28 mouse cellular contexts compared by ENCODE assay signal in genomic region chr17:21289695-21290094, GRCm38 (mm10). TPM values are rescaled to one million over a fixed set of nuclear protein-coding genes. Genes with fewer than 3 reads are reported as not detected.
DNase-seq lines count a peak whose midpoint lies in the region; ATAC-seq and TF ChIP-seq lines count a peak whose summit lies in the region.
"Had no signal": no experiment of that assay in that cellular context is flagged by ENCODE, and none has a peak within 500 bp of the region (broad histone marks: within the 10 kb centered on the region; RNA-seq: fewer than 3 reads in every experiment).

No protein-coding gene starts in this region.

- no peak overlapping the region for H3K4me2 ChIP-seq in heart, embryonic 14.5 days (ENCODE audit: low read length)
- no peak overlapping the region for H3K4me2 ChIP-seq in heart, embryonic 15.5 days
- H3K4me2 ChIP-seq in heart, embryonic 12.5 days, result no peak overlapping the region
- H3K4me2 ChIP-seq in heart, embryonic 16.5 days (ENCODE audit: low read depth, low read length), result no peak overlapping the region
- H3K4me2 ChIP-seq in heart, postnatal 0 days (ENCODE audit: low read depth, low read length), result no peak overlapping the region

- no peak for TF ChIP-seq CTCF in heart, postnatal 0 days (IDR thresholded peaks at IDR 0.05; ENCODE audit: low read depth)

- H3K4me1 ChIP-seq in heart, embryonic 14.5 days (ENCODE audit: control insufficient read depth in 2 of 2, insufficient read depth in 2 of 2, low read length in 2 of 2), result no peaks in the 10 kb centered on the region
- H3K4me1 ChIP-seq in heart, embryonic 15.5 days (replicated peaks), result no peaks in the 10 kb centered on the region
- H3K4me1 ChIP-seq in heart, embryonic 12.5 days (replicated peaks), result no peaks in the 10 kb centered on the region
- H3K4me1 ChIP-seq in heart, embryonic 16.5 days (ENCODE audit: control insufficient read depth, insufficient read depth, low read length), result no peaks in the 10 kb centered on the region
- no peaks in the 10 kb centered on the region for H3K4me1 ChIP-seq in heart, postnatal 0 days (ENCODE audit: control insufficient read depth, insufficient read depth)

- no peaks in the 10 kb centered on the region for H3K36me3 ChIP-seq in heart, embryonic 14.5 days (ENCODE audit: control insufficient read depth, insufficient read depth, low read length)
- no peaks in the 10 kb centered on the region for H3K36me3 ChIP-seq in heart, embryonic 15.5 days
- no peaks in the 10 kb centered on the region for H3K36me3 ChIP-seq in heart, embryonic 12.5 days
- no peaks in the 10 kb centered on the region for H3K36me3 ChIP-seq in heart, embryonic 16.5 days (ENCODE audit: control insufficient read depth, insufficient read depth)
- H3K36me3 ChIP-seq in heart, postnatal 0 days (replicated peaks; ENCODE audit: control insufficient read depth, insufficient read depth, low read length), result no peaks in the 10 kb centered on the region
- H3K36me3 ChIP-seq: G1E had no signal

- intact Hi-C loops in heart, postnatal 36 days (cut with DNase I), result no loop called here
- intact Hi-C loops in heart, postnatal 10 days (cut with DNase I), result no loop called here

- no peak overlapping the region for H3K9ac ChIP-seq in heart, embryonic 14.5 days (ENCODE audit: low read length)
- no peak overlapping the region for H3K9ac ChIP-seq in heart, embryonic 15.5 days
- H3K9ac ChIP-seq in heart, embryonic 12.5 days, result no peak overlapping the region
- H3K9ac ChIP-seq in heart, embryonic 16.5 days (ENCODE audit: low read length), result no peak overlapping the region
- no peak overlapping the region for H3K9ac ChIP-seq in heart, postnatal 0 days (replicated peaks; ENCODE audit: low read depth, low read length)

- no peak for DNase-seq in heart, adult 11 months
- no peak for DNase-seq in heart, postnatal 36 days
- peak; percentile 41 for DNase-seq in heart, postnatal 0 days (ENCODE audit: low spot score)
- DNase-seq in heart, postnatal 10 days, result no peak
- DNase-seq: adrenal gland, adult 2 months; adrenal gland, adult 8-10 months; adrenal gland, postnatal 10 days; adrenal gland, postnatal 14 days; adrenal gland, postnatal 25 days; adrenal gland, postnatal 36 days; B cell, adult 2 months; cerebellum, adult 11 months; cerebellum, adult 11-12 months had no signal

- H3K27ac ChIP-seq in heart, embryonic 14.5 days (replicated peaks in 1 of 2; ENCODE audit: control insufficient read depth in 1 of 2, insufficient read depth in 1 of 2, low read depth in 2 of 2, low read length in 2 of 2), result no peak overlapping the region
- H3K27ac ChIP-seq in heart, embryonic 15.5 days, result no peak overlapping the region
- H3K27ac ChIP-seq in heart, embryonic 12.5 days (ENCODE audit: poor library complexity, severe bottlenecking), result no peak overlapping the region
- no peak overlapping the region for H3K27ac ChIP-seq in heart, embryonic 16.5 days (ENCODE audit: low read length)
- no peak overlapping the region for H3K27ac ChIP-seq in heart, postnatal 0 days (ENCODE audit: low read depth)

- H3K4me3 ChIP-seq in heart, embryonic 14.5 days (ENCODE audit: control insufficient read depth in 1 of 2, insufficient read depth in 1 of 2, low read depth in 1 of 2, low read length in 2 of 2), result no peak overlapping the region
- H3K4me3 ChIP-seq in heart, embryonic 15.5 days, result no peak overlapping the region
- H3K4me3 ChIP-seq in heart, embryonic 12.5 days, result no peak overlapping the region
- H3K4me3 ChIP-seq in heart, embryonic 16.5 days (ENCODE audit: low read length), result no peak overlapping the region
- no peak overlapping the region for H3K4me3 ChIP-seq in heart, postnatal 0 days (ENCODE audit: low read depth, low read length)

- no peaks in the 10 kb centered on the region for H3K9me3 ChIP-seq in heart, embryonic 14.5 days (ENCODE audit: control insufficient read depth, low read length)
- no peaks in the 10 kb centered on the region for H3K9me3 ChIP-seq in heart, embryonic 15.5 days (replicated peaks)
- H3K9me3 ChIP-seq in heart, embryonic 12.5 days (replicated peaks), result no peaks in the 10 kb centered on the region
- no peaks in the 10 kb centered on the region for H3K9me3 ChIP-seq in heart, embryonic 16.5 days (replicated peaks; ENCODE audit: control insufficient read depth, low read length)
- no peaks in the 10 kb centered on the region for H3K9me3 ChIP-seq in heart, postnatal 0 days (replicated peaks; ENCODE audit: control insufficient read depth, low read length)
- H3K9me3 ChIP-seq: G1E had no signal

- ATAC-seq in heart, embryonic 14.5 days (ENCODE audit: insufficient number of reproducible peaks, insufficient read depth, low FRiP score, low read depth), result peak; percentile 64; the same call in 1 of the 2 replicates
- ATAC-seq in heart, embryonic 15.5 days (replicated peaks; ENCODE audit: insufficient number of reproducible peaks, insufficient read depth, low FRiP score, low read depth), result peak; percentile 77; the same call in 1 of the 2 replicates
- ATAC-seq in heart, embryonic 12.5 days (ENCODE audit: insufficient number of reproducible peaks, low FRiP score), result no peak
- peak; percentile 93 for ATAC-seq in heart, embryonic 16.5 days (replicated peaks; ENCODE audit: extremely low read depth, insufficient read depth, low FRiP score)
- ATAC-seq in heart, postnatal 0 days (ENCODE audit: insufficient read depth, low read depth), result peak; percentile 80
- ATAC-seq: activated CD4-positive, CD25-positive, alpha-beta regulatory T cell, adult 4 months; CD4-positive, CD25-positive, alpha-beta regulatory T cell, adult 4 months; Patski had no signal

- no peak for TF ChIP-seq EP300 in heart, postnatal 0 days (IDR thresholded peaks at IDR 0.05; ENCODE audit: low read depth)

- no peaks in the 10 kb centered on the region for H3K27me3 ChIP-seq in heart, embryonic 14.5 days (ENCODE audit: control insufficient read depth, insufficient read depth, low read length)
- no peaks in the 10 kb centered on the region for H3K27me3 ChIP-seq in heart, embryonic 15.5 days
- H3K27me3 ChIP-seq in heart, embryonic 12.5 days (replicated peaks), result no peaks in the 10 kb centered on the region
- no peaks in the 10 kb centered on the region for H3K27me3 ChIP-seq in heart, embryonic 16.5 days (ENCODE audit: control insufficient read depth, insufficient read depth, low read length)
- H3K27me3 ChIP-seq in heart, postnatal 0 days (ENCODE audit: control insufficient read depth, insufficient read depth, low read length), result no peaks in the 10 kb centered on the region
- H3K27me3 ChIP-seq: CH12.LX had no signal

RNA-seq across cellular contexts. Expression of gene Vmn1r236, which starts 7.0 kb away (rescaled TPM):
- not detected in 2 replicates for polyA plus RNA-seq in heart, embryonic 14.5 days (2014; fragmentation: Nextera tagmentation; extraction: Ambion mirVana)
- not detected in 2 replicates for polyA plus RNA-seq in heart, embryonic 15.5 days (2015; fragmentation: Nextera tagmentation; extraction: Ambion mirVana)
- not detected in 2 replicates for polyA plus RNA-seq in heart, embryonic 12.5 days (2016; fragmentation: Nextera tagmentation; extraction: Ambion mirVana)
- polyA plus RNA-seq in heart, embryonic 16.5 days (2015; fragmentation: Nextera tagmentation; extraction: Ambion mirVana), result not detected in 2 replicates
- not detected for total RNA-seq in heart, postnatal 36 days (2021)
- total RNA-seq in heart, postnatal 0 days (2014; rRNA removed; ENCODE audit: low replicate concordance), result not detected in 2 replicates
- not detected in 2 replicates for polyA plus RNA-seq in heart, postnatal 0 days (2015; fragmentation: Nextera tagmentation; extraction: Ambion mirVana)
- not detected for total RNA-seq in heart, postnatal 10 days (2021)
- total RNA-seq: adrenal gland, adult 18-20 months; adrenal gland, adult 2 months; adrenal gland, adult 8-10 months; adrenal gland, postnatal 10 days; adrenal gland, postnatal 14 days; adrenal gland, postnatal 25 days; adrenal gland, postnatal 36 days; adrenal gland, postnatal 4 days; CH12.LX; ES-E14; MEL had no signal
- polyA plus RNA-seq: activated CD4-positive, CD25-positive, alpha-beta regulatory T cell, adult 4 months; adrenal gland, adult 2 months; brain, embryonic 14.5 days; C2C12; CD4-positive, CD25-positive, alpha-beta regulatory T cell, adult 4 months; G1E; Patski had no signal

RNA-seq across cellular contexts. Expression of gene Vmn1r237, which starts 22.0 kb away (rescaled TPM):
- not detected in 2 replicates for polyA plus RNA-seq in heart, embryonic 14.5 days (2014; fragmentation: Nextera tagmentation; extraction: Ambion mirVana)
- not detected in 2 replicates for polyA plus RNA-seq in heart, embryonic 15.5 days (2015; fragmentation: Nextera tagmentation; extraction: Ambion mirVana)
- polyA plus RNA-seq in heart, embryonic 12.5 days (2016; fragmentation: Nextera tagmentation; extraction: Ambion mirVana), result not detected in 2 replicates
- polyA plus RNA-seq in heart, embryonic 16.5 days (2015; fragmentation: Nextera tagmentation; extraction: Ambion mirVana), result not detected in 2 replicates
- total RNA-seq in heart, postnatal 36 days (2021), result not detected
- not detected in 2 replicates for total RNA-seq in heart, postnatal 0 days (2014; rRNA removed; ENCODE audit: low replicate concordance)
- polyA plus RNA-seq in heart, postnatal 0 days (2015; fragmentation: Nextera tagmentation; extraction: Ambion mirVana), result not detected in 2 replicates
- total RNA-seq in heart, postnatal 10 days (2021), result not detected
- total RNA-seq: adrenal gland, adult 18-20 months; adrenal gland, adult 2 months; adrenal gland, adult 8-10 months; adrenal gland, postnatal 10 days; adrenal gland, postnatal 14 days; adrenal gland, postnatal 25 days; adrenal gland, postnatal 36 days; adrenal gland, postnatal 4 days; CH12.LX; ES-E14; MEL had no signal
- polyA plus RNA-seq: activated CD4-positive, CD25-positive, alpha-beta regulatory T cell, adult 4 months; adrenal gland, adult 2 months; brain, embryonic 14.5 days; C2C12; CD4-positive, CD25-positive, alpha-beta regulatory T cell, adult 4 months; G1E; Patski had no signal

RNA-seq across cellular contexts. Expression of gene Vmn1r235, which starts 33.5 kb away (rescaled TPM):
- not detected in 2 replicates for polyA plus RNA-seq in heart, embryonic 14.5 days (2014; fragmentation: Nextera tagmentation; extraction: Ambion mirVana)
- polyA plus RNA-seq in heart, embryonic 15.5 days (2015; fragmentation: Nextera tagmentation; extraction: Ambion mirVana), result not detected in 2 replicates
- polyA plus RNA-seq in heart, embryonic 12.5 days (2016; fragmentation: Nextera tagmentation; extraction: Ambion mirVana), result not detected in 2 replicates
- polyA plus RNA-seq in heart, embryonic 16.5 days (2015; fragmentation: Nextera tagmentation; extraction: Ambion mirVana), result not detected in 2 replicates
- not detected for total RNA-seq in heart, postnatal 36 days (2021)
- not detected in 2 replicates for total RNA-seq in heart, postnatal 0 days (2014; rRNA removed; ENCODE audit: low replicate concordance)
- not detected in 2 replicates for polyA plus RNA-seq in heart, postnatal 0 days (2015; fragmentation: Nextera tagmentation; extraction: Ambion mirVana)
- not detected for total RNA-seq in heart, postnatal 10 days (2021)
- total RNA-seq: adrenal gland, adult 18-20 months; adrenal gland, adult 2 months; adrenal gland, adult 8-10 months; adrenal gland, postnatal 10 days; adrenal gland, postnatal 14 days; adrenal gland, postnatal 25 days; adrenal gland, postnatal 36 days; adrenal gland, postnatal 4 days; CH12.LX; ES-E14; MEL had no signal
- polyA plus RNA-seq: adrenal gland, adult 2 months; brain, embryonic 14.5 days; C2C12; G1E; Patski had no signal
